Mouse (Mus musculus): ENCODE data around the gene Mtrf1. TPM values are rescaled to one million over a fixed set of nuclear protein-coding genes. Genes with fewer than 3 reads are reported as not detected.

Gene Mtrf1
- polyA plus RNA-seq, 1 experiment from 2014 or later = 11.0 TPM

Other genes starting within 250 kb of the Mtrf1 start
- 0.08 TPM in 1 of 2 replicates, not detected in the other for gene Zfp957, start 150.4 kb upstream of the Mtrf1 start, polyA plus RNA-seq (2014; fragmentation: Nextera tagmentation; extraction: Ambion mirVana)
- gene Rgcc, start 96.1 kb upstream of the Mtrf1 start, polyA plus RNA-seq (2014; fragmentation: Nextera tagmentation; extraction: Ambion mirVana) = 36.4 and 40.4 TPM in 2 replicates
- 12.5 and 15.4 TPM in 2 replicates for gene Naa16, start 7.0 kb upstream of the Mtrf1 start, polyA plus RNA-seq (2014; fragmentation: Nextera tagmentation; extraction: Ambion mirVana)
- 24.5 and 30.6 TPM in 2 replicates for gene Kbtbd7, start 28.7 kb downstream of the Mtrf1 start, polyA plus RNA-seq (2014; fragmentation: Nextera tagmentation; extraction: Ambion mirVana)
- gene Kbtbd6, start 54.1 kb downstream of the Mtrf1 start, polyA plus RNA-seq (2014; fragmentation: Nextera tagmentation; extraction: Ambion mirVana) = 1.9 and 2.3 TPM in 2 replicates
- 3.8 and 3.9 TPM in 2 replicates for gene Elf1, start 83.4 kb downstream of the Mtrf1 start, polyA plus RNA-seq (2014; fragmentation: Nextera tagmentation; extraction: Ambion mirVana)
- 40.5 and 40.9 TPM in 2 replicates for gene Wbp4, start 83.7 kb downstream of the Mtrf1 start, polyA plus RNA-seq (2014; fragmentation: Nextera tagmentation; extraction: Ambion mirVana)
- gene Sugt1, start 189.9 kb downstream of the Mtrf1 start, polyA plus RNA-seq (2014; fragmentation: Nextera tagmentation; extraction: Ambion mirVana) = 109 and 115 TPM in 2 replicates

Measured in hindbrain, embryonic 14.5 days (tissue).